Mouse (Mus musculus) stomach, postnatal 0 days (tissue): ENCODE measurements at regions not wholly inside any gene's neighbourhood (a gene's known extent, or its start where the extent isn't known, plus 50 kb on each side); places are given as distances from the start of the nearest gene placed in this dataset.

Experiments
- ATAC-seq: fragments of 200-750 bp; cut with Nextera tagmentation; 2 replicates; pipeline ENCODE4 v1.8.0; 2017; ENCODE audit not compliant: low FRiP score, low TSS enrichment
- DNase-seq: peaks from one replicate; pipeline ENCODE4 v3.0.0-alpha.2; 2016; ENCODE audit warnings: low spot score
- H3K27ac ChIP-seq: fragments of 300-500 bp; sonication (generic); replicated peaks from 2 replicates; pipeline ENCODE4 v1.5.1; 2014; ENCODE audit warnings: mild to moderate bottlenecking, control low read depth
- H3K27me3 ChIP-seq: fragments of 300-500 bp; sonication (generic); 2 replicates; pipeline ENCODE4 v1.6.1; 2014; ENCODE audit warnings: low read length; ENCODE audit not compliant: control insufficient read depth, insufficient read depth
- H3K36me3 ChIP-seq: fragments of 300-500 bp; sonication (generic); 2 replicates; pipeline ENCODE4 v1.6.1; 2014; ENCODE audit warnings: low read length, mixed read lengths; ENCODE audit not compliant: control insufficient read depth, insufficient read depth
- H3K4me1 ChIP-seq: fragments of 300-500 bp; sonication (generic); replicated peaks from 2 replicates; pipeline ENCODE4 v1.6.1; 2014; ENCODE audit warnings: antibody characterized with exemption; ENCODE audit not compliant: control insufficient read depth, insufficient read depth
- H3K4me2 ChIP-seq: fragments of 300-500 bp; sonication (generic); replicated peaks from 2 replicates; pipeline ENCODE4 v1.6.1; 2014; ENCODE audit warnings: low read depth, mild to moderate bottlenecking, control low read depth, moderate library complexity
- H3K4me3 ChIP-seq: fragments of 300-500 bp; sonication (generic); 2 replicates; pipeline ENCODE4 v1.5.1; 2014; ENCODE audit warnings: low read depth, low read length, control low read depth
- H3K9ac ChIP-seq: fragments of 300-500 bp; sonication (generic); 2 replicates; pipeline ENCODE4 v1.6.1; 2014; ENCODE audit warnings: mild to moderate bottlenecking, low read length, control low read depth, mixed read lengths
- H3K9me3 ChIP-seq: fragments of 300-500 bp; sonication (generic); 2 replicates; pipeline ENCODE4 v1.6.1; 2016; ENCODE audit warnings: low read length; ENCODE audit not compliant: control insufficient read depth
- CTCF ChIP-seq: IDR thresholded peaks from 2 replicates; pipeline ENCODE4 v1.5.1; 2016; ENCODE audit warnings: antibody characterized with exemption, low read depth, mild to moderate bottlenecking, moderate library complexity
- EP300 ChIP-seq: optimal IDR thresholded peaks from 2 replicates; pipeline ENCODE3; 2016; ENCODE audit warnings: antibody characterized with exemption
- WGBS: fragments of 180-500 bp; shearing (Covaris S2); extraction: QIAGEN DNeasy Blood & Tissue Kit; methylation state at CpG from one replicate; pipeline ENCODE4 v1.1.7; 2014; 5-methylcytosine and 5-hydroxymethylcytosine counted together

GRCm38 (mm10) chr9:41791501-41792172 lies 332.5 kb downstream of the Sorl1 start:
- H3K4me3 ChIP-seq: no peak overlapping the region
- ATAC-seq (no peak), DNase-seq (no peak)
- no peaks in the 10 kb centered on the region for H3K4me1 ChIP-seq
- TF ChIP-seq EP300 (no peak), CTCF (no peak)
- no peak overlapping the region for H3K4me2 ChIP-seq
- H3K36me3 ChIP-seq: no peaks in the 10 kb centered on the region
- H3K27me3 ChIP-seq: no peaks in the 10 kb centered on the region
- no peak overlapping the region for H3K9ac ChIP-seq
- 80% methylated on average over 5 of the region's 5 CpGs for WGBS
- no peak overlapping the region for H3K27ac ChIP-seq
- H3K9me3 ChIP-seq: no peaks in the 10 kb centered on the region

GRCm38 (mm10) chr9:41785131-41785530 lies 339.0 kb downstream of the Sorl1 start:
- 46% methylated on average over 3 of the region's 3 CpGs for WGBS
- Histone ChIP-seq H3K4me3 (no peak overlapping the region), H3K4me2 (no peak overlapping the region), H3K27ac (no peak overlapping the region), H3K4me1 (no peaks in the 10 kb centered on the region), H3K9ac (no peak overlapping the region), H3K36me3 (no peaks in the 10 kb centered on the region), H3K27me3 (no peaks in the 10 kb centered on the region), H3K9me3 (no peaks in the 10 kb centered on the region)
- ATAC-seq (no peak), DNase-seq (no peak)
- TF ChIP-seq EP300: no peak
- TF ChIP-seq CTCF: no peak

DNA sequence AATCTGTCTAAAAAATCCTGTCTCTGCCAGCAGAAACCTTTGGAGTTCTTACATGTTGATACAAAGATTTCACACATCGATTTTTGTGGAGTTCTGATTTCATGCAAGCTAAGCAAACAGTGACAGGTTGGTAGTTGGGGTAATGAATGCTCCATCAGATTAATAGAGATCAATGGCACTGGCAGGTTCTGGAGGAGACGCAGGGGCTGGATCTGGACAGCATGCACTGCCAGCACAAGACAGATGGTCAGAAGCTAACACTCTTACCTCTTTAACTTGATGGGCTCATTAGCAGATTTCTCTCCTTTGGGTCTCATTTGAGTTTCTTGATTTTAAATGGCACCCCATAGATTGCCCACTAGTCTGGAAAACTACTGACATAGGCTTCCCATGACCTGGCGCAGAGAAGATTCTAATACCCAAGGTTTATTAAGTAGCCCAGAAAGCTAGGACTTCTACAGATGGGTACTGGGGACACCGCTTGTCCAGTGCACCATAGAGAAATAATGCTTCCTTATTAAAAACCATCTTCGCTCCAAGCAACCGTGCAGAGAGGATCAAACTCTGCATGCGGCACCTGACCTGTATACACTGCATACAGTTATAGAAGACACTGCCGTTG lies 351.7 kb downstream of the Sorl1 start:
- Histone ChIP-seq H3K27ac (no peak overlapping the region), H3K4me3 (no peak overlapping the region)
- WGBS: 83% methylated on average over 8 of the region's 8 CpGs

DNA sequence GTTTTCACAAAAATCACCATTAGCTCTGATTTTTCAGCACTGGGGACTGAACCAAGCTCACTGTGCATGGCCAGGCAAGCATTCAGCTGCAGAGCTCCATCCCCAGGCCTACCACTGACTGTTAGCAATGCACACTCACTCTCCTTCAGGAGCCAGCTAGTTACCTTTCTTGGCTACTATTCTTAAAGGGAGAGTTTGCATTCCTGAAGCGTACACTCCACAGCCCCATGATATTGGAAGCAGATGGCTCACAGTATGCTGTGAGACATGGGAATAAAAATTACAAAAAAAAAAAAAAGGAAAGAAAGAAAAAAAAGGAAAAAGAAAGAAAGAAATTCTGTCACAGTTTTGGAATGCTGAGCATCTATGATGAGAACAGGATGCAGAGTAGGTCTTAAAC lies 352.8 kb downstream of the Sorl1 start:
- Histone ChIP-seq H3K4me3 (no peak overlapping the region), H3K27ac (no peak overlapping the region), H3K9ac (no peak overlapping the region), H3K36me3 (no peaks in the 10 kb centered on the region), H3K27me3 (no peaks in the 10 kb centered on the region), H3K9me3 (no peaks in the 10 kb centered on the region), H3K4me2 (no peak overlapping the region), H3K4me1 (no peaks in the 10 kb centered on the region)
- DNase-seq (no peak), ATAC-seq (no peak)
- TF ChIP-seq CTCF (no peak), EP300 (no peak)
- WGBS: 72% methylated on average over 1 of the region's 1 CpGs

More for the DNA sequence above, 351.7 kb downstream of the Sorl1 start:
- Histone ChIP-seq H3K9me3 (no peaks in the 10 kb centered on the region), H3K27me3 (no peaks in the 10 kb centered on the region), H3K4me1 (no peaks in the 10 kb centered on the region), H3K4me2 (no peak overlapping the region), H3K36me3 (no peaks in the 10 kb centered on the region), H3K9ac (no peak overlapping the region)
- no peak for DNase-seq
- ATAC-seq: no peak
- TF ChIP-seq CTCF (no peak), EP300 (no peak)

DNA sequence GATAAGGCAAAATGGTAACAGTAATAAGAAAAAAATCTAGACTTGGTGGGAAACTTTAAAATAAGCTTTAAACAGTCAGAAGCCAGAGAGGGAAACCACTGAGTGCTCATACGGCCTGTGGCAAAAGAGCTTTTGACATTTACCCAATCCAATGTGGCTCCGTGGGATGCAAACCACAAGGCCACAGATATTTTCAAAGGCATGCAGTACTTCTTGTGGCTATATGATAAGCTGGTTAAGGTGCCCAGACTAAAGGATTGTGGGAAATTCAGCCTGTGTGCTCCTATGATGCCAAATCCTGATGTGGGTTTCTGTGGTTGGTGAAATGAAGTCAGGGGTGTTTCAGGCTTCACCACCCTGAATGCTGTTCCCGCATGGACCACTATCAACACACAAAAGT lies 355.8 kb downstream of the Sorl1 start:
- TF ChIP-seq CTCF (no peak), EP300 (no peak)
- WGBS: 87% methylated on average over 3 of the region's 3 CpGs
- Histone ChIP-seq H3K4me2 (no peak overlapping the region), H3K27me3 (no peaks in the 10 kb centered on the region), H3K9ac (no peak overlapping the region), H3K4me1 (no peaks in the 10 kb centered on the region), H3K27ac (no peak overlapping the region), H3K9me3 (no peaks in the 10 kb centered on the region), H3K36me3 (no peaks in the 10 kb centered on the region), H3K4me3 (no peak overlapping the region)
- DNase-seq: no peak
- no peak for ATAC-seq

GRCm38 (mm10) chr9:41766533-41766920 lies 357.6 kb downstream of the Sorl1 start:
- no peak overlapping the region for H3K27ac ChIP-seq
- WGBS: 9% methylated on average over 4 of the region's 4 CpGs
- H3K4me1 ChIP-seq: no peaks in the 10 kb centered on the region
- no peaks in the 10 kb centered on the region for H3K27me3 ChIP-seq
- DNase-seq: peak; percentile 59
- H3K9ac ChIP-seq: no peak overlapping the region
- H3K9me3 ChIP-seq: no peaks in the 10 kb centered on the region
- H3K4me3 ChIP-seq: no peak overlapping the region
- TF ChIP-seq CTCF (no peak), EP300 (no peak)
- H3K36me3 ChIP-seq: no peaks in the 10 kb centered on the region
- ATAC-seq: peak; percentile 78
- H3K4me2 ChIP-seq: no peak overlapping the region
